Mouse (Mus musculus): Measurements from ENCODE around the gene Wbp2nl.
A peak's percentile ranks its signal among the peaks of the same experiment; 100 is the strongest.

Wbp2nl gene

DNA sequence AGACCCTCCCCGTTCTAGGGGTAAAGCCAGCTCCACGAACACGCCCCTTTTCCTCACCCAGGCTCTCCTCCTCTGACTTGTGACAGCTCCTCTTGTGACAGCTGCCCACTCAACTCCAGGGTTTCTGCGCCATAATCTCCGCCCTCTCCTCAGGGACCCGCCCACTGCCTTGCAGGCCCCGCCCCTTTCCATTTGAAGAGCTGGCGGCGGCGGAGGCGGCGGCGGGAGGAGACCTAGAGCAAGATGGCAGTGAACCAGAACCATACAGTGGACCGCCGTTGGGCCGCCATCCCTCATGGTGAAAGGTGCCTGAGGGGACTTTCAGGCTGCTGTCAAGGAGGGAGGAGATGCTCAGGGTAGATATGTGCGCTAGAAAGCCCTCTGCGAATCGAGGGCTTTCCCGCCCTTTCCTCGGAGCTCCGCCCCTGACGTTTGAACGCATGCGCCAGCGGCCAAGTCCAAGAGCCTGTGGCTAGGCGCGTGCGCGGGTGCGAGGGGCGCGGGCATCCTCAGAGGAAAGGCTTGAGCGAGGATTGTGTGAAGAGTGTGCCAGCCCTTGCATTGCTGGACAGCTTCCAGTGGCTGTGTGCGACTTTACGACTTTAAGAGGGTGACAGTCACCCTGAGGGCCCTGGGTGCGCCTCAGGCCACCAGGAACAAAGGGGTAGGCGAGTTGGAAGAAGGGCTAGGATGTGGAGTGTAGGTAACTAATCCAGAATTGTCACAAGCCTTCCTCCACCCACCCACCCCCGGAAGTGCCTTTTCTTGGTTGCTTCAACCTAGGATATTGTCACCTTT, at the start of gene Wbp2nl:
TSS of gene Wbp2nl (plus strand) at position 191 of the 798 bp plus-strand sequence.
- DNase-seq = no peak

- no peak for DNase-seq
Observed at GRCm38 (mm10) chr15:82251579-82251978, 47.2 kb upstream of the Wbp2nl start.

- no peak for DNase-seq
Observed at GRCm38 (mm10) chr15:82252097-82252496, 46.7 kb upstream of the Wbp2nl start, which contains the start of gene 1500009C09Rik. Gene 1500009C09Rik (plus strand): TSS chr15:82252397.

- DNase-seq = peak; percentile 38
Observed at GRCm38 (mm10) chr15:82255248-82255647, 43.5 kb upstream of the Wbp2nl start.

GRCm38 (mm10) chr15:82255944-82256383, 42.8 kb upstream of the Wbp2nl start:
- DNase-seq = peak; percentile 85

- DNase-seq = peak; percentile 64
Observed at GRCm38 (mm10) chr15:82259510-82259909, 39.2 kb upstream of the Wbp2nl start.

- DNase-seq = no peak
Observed at GRCm38 (mm10) chr15:82266356-82266755, 32.4 kb upstream of the Wbp2nl start.

- peak; percentile 56 for DNase-seq
Observed at GRCm38 (mm10) chr15:82268185-82268584, 30.6 kb upstream of the Wbp2nl start.

GRCm38 (mm10) chr15:82268783-82269182, 30.0 kb upstream of the Wbp2nl start:
- peak; percentile 87 for DNase-seq

- peak; percentile 86 for DNase-seq
Observed at GRCm38 (mm10) chr15:82271201-82271600, 27.6 kb upstream of the Wbp2nl start.

GRCm38 (mm10) chr15:82272295-82272694, 26.5 kb upstream of the Wbp2nl start:
- peak; percentile 71 for DNase-seq

DNA sequence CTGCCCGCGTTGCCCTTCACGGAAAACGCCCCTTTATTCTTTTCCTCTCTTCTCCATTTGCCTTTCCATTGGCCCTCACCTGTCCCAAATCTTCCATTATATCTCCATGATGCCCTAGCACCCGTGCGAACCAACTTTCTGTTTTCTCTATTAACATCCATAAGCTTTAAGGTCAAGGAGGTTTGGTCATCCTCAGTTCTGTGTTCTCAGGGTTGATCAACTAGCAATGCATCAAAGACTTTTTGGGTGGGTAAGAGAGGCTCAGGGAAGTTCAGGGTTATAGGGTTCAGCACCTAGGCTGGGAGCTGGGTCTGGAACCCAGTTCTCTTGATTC, 24.2 kb upstream of the Wbp2nl start, which contains the start of gene Sept3:
TSS of gene Sept3 (plus strand) at position 301 of the 334 bp plus-strand sequence.
- no peak for DNase-seq

DNA sequence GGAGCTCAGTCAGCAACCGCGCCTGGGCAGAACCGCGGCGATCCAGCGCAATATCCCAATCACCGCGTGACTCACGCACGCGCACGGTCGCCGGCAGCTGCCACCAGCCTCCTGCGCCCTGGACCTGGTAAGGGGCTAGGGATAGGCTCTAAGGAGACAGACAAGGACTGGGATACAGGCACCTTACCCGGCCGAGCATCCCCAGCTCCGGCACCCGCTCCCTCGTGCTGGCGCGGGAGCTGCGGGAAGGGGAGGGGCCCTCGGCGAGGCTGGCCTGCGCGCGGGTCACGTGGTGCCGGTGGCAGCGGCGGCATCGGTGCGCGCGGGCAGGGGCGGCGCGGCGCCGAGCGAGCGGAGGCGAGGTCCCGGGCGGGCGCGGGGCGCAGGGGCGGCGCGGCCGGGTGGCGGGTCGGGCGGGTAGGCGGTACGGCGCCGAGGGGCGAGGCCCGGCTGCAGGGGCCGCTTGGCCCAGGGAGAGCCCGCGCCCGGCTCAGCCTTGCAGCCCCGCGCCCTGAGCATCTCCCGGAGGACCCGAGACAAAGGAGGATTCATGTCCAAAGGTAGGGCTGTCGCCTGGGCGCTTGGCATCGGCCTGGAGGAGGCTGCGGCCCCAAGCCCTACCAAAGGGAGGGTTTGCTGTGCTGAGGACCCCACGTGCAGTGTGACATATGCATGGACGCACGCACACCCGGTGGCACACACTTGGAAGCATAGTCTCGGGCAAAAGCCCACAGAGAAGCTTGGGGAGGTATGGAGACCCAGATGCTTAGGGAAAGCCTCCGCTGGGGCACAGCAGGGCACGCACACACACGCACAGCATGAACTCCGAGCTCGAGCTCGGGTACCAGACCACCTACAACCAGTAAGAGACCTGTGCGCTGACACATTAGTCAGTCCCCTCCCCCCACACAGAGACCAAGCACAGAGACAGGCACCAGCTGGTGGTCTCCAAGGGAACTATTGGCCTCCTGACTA, 23.5 kb upstream of the Wbp2nl start:
- peak; percentile 85 for DNase-seq

DNA sequence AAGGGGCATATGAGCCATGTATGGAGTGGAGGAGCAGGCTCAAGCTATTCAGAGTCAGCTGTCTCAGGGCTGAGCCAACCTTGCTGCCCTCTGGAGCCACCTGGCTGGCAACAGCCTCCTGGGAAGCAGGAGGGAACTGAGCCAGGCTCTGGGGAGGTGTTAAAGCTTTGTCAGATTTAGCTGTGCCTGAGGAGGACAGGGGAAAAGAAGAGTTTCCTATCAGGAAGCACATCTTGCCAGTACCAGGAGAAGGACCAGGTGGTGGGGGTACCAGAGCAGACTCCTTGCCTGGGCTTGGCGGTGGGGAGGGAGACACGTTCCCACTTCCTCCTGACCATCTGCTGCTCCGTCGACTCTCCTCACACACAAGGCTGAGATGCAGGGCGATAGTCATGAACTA, 21.2 kb upstream of the Wbp2nl start:
- DNase-seq = peak; percentile 94

- DNase-seq = peak; percentile 42
Observed at GRCm38 (mm10) chr15:82280638-82281037, 18.1 kb upstream of the Wbp2nl start.

DNA sequence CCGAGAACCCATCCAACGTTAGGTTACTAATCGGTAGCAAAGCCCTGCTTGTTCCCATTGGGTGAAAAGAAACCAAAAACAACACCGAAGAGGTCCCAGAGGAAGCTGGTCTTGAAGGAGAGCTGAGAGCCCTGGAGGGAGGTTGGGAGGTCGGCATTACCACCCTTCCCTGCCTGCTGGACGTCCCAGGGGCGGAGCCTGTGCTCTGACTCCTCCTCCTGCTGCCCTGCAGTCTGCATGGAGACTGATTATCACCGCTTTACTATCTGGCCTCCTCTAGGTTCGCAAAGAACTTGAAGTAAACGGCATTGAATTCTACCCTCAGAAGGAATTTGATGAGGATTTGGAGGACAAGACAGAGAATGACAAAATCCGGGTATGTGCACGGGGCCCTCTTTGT, 12.6 kb upstream of the Wbp2nl start:
- no peak for DNase-seq

DNA sequence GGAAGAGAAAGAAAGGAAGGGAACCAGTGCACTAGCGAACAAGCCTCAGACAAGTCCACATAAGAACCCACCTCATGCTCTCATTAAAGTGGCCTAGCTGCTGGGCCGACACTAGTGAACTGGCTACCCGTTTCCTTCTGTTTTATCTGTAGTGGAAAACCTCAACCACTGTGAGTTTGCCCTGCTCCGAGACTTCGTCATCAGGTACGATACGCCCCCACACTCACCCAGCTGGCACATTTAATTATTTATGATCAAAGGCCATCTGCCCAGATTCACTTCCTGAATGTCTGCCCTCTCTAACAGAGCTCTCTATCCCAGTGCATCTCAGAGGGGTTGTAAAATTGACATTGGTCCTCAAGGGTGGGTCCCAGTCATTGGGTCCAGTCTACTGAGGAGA, 8.5 kb upstream of the Wbp2nl start:
- no peak for DNase-seq

DNA sequence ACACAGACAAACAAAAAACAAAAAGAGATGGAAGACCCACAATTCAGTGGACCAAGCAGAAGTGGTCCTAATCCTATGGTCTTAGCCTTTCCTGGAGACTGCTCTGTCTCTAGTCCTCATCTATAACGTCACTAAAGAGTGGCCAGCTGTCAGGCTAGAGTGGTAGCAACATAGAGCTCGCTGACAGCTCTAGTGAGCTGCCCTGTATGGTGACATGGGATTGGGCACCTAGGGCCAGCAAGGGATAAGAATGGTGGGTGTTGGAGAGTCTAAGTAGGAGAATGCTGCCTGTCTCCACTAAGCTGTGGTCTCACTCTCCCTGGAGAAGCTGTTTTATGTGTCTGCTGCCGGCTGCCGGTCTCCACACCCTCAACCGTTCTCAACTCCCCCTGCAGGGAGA, 5.9 kb upstream of the Wbp2nl start:
- no peak for DNase-seq

DNA sequence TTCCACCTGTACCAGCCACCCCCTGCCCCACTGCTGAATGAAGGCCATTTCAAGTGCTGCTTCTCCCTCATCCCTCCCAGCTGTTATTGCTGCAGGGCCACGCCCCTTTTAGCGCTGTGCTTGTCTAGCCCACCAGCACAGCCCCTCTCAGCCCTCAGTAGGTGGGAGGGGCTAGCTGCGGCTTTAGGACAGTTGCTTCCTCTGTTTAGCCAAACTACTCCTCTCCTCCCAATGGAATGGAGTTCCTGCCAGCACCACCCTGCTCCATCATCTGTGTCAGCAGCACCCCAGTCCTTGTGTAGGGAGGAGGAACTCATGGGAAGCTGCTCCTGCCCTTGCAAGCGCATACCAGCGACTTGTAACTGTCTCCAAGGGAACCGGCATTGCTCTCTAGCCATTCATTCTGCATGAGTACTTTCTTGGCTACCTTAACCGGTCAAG, 5.5 kb upstream of the Wbp2nl start:
- DNase-seq = peak; percentile 34

GRCm38 (mm10) chr15:82294059-82294458, 4.7 kb upstream of the Wbp2nl start:
- no peak for DNase-seq

DNA sequence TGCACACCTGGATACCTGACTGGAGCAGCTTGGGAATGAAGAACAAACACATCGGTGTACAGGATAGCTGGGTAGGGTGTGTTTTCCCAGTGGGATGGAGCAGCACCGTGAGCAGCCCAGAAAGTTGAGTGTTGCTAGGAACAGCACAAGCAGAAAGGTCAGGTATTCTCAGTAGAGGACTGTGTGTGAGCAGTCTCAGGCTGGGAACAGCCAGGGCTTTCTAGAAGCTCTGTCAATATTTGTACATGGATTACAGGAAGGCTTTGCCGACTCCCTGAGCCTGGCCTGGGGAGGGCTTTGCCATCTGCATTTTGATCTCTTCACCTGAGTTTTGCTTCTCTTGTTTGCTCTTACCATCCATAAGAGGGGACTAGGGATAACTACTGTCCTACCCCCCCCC, 8.4 kb downstream of the Wbp2nl start:
- no peak for DNase-seq

- DNase-seq = no peak
Observed at GRCm38 (mm10) chr15:82308416-82308815, 9.7 kb downstream of the Wbp2nl start.

DNA sequence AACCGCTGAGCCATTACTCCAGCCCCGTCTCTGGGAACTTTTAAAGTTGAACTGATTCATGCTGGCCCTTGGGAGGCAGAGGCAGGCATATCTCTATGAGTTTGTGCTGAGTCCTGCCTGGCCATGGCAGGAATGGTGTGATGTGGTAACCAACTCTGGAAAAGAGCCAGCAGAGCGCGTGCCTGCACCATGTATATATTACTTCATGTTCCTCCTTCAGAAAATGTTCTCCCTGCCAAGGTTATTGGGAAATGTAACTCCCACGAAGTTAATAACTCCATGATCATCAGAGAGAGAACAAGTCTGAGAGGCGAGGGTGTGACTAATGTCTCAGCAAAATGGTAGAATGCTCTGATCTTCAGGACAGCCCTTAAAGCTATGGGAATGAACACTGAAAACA, 19.1 kb downstream of the Wbp2nl start:
- DNase-seq = no peak

- DNase-seq = no peak
Observed at GRCm38 (mm10) chr15:82319613-82320012, 20.9 kb downstream of the Wbp2nl start.

Data from cerebellum, adult 11-12 months (tissue).